Mouse (Mus musculus) layer of hippocampus, adult 2 months (tissue): ENCODE results near the gene Ppp1r21. TPM values are rescaled to one million over a fixed set of nuclear protein-coding genes. Genes with fewer than 3 reads are reported as not detected.

ENCODE experiments used
- DNase-seq, 2 experiments: peaks; one replicate each; pipeline ENCODE4 v3.0.0; 2022; ENCODE audit warnings: low spot score in 2 of 2
- H3K27ac ChIP-seq: fragments of 200-600 bp; 2 replicates; pipeline ENCODE4 v1.8.1; 2022
- H3K4me3 ChIP-seq: fragments of 200-600 bp; 2 replicates; pipeline ENCODE4 v1.8.1; 2022; ENCODE audit warnings: mild to moderate bottlenecking
- CTCF ChIP-seq: fragments of 200-600 bp; conservative IDR thresholded peaks from 2 replicates; pipeline ENCODE4 v1.8.1; 2022; ENCODE audit warnings: antibody characterized with exemption, mild to moderate bottlenecking, moderate library complexity
- total RNA-seq, 2 experiments: library from RNA; stranded (reverse); gene quantifications; 2 replicates each; pipeline ENCODE4 v1.2.3; 2021

The Ppp1r21 gene
- total RNA-seq, 2 experiments from 2014 or later = 82.8 to 87.7 TPM

GRCm38 (mm10) chr17:88628676-88629380 is 98.9 kb downstream of the Ppp1r21 start:
- DNase-seq = no peak
- H3K4me3 ChIP-seq = no peak overlapping the region
- no peak for TF ChIP-seq CTCF
- peak overlapping the region; percentile 65; the same call in 1 of the 2 replicates for H3K27ac ChIP-seq

- DNase-seq = no peak
- Histone ChIP-seq H3K27ac (peak overlapping the region; percentile 65), H3K4me3 (no peak overlapping the region)
- no peak for TF ChIP-seq CTCF
These were observed 99.5 kb downstream of the Ppp1r21 start for GRCm38 (mm10) chr17:88629381-88629759.

GRCm38 (mm10) chr17:88629931-88630553 is 100.1 kb downstream of the Ppp1r21 start:
- Histone ChIP-seq H3K27ac (peak overlapping the region; percentile 49; the same call in 1 of the 2 replicates), H3K4me3 (no peak overlapping the region)
- no peak for DNase-seq
- peak; percentile 57 for TF ChIP-seq CTCF

- Histone ChIP-seq H3K4me3 (no peak overlapping the region), H3K27ac (peak overlapping the region; percentile 49; the same call in 1 of the 2 replicates)
- TF ChIP-seq CTCF = no peak
- no peak for DNase-seq
These were observed 100.6 kb downstream of the Ppp1r21 start for GRCm38 (mm10) chr17:88630554-88630948.

GRCm38 (mm10) chr17:88632631-88633030 is 102.7 kb downstream of the Ppp1r21 start:
- no peak for TF ChIP-seq CTCF
- no peak for DNase-seq
- Histone ChIP-seq H3K4me3 (no peak overlapping the region), H3K27ac (no peak overlapping the region)

GRCm38 (mm10) chr17:88636076-88636475 is 106.2 kb downstream of the Ppp1r21 start:
- no peak overlapping the region for H3K27ac ChIP-seq
- no peak for TF ChIP-seq CTCF
- DNase-seq = no peak
- H3K4me3 ChIP-seq = no peak overlapping the region

- Histone ChIP-seq H3K4me3 (no peak overlapping the region), H3K27ac (peak overlapping the region; percentile 18; the same call in 1 of the 2 replicates)
- no peak for TF ChIP-seq CTCF
- DNase-seq = no peak
These were observed 106.7 kb downstream of the Ppp1r21 start for GRCm38 (mm10) chr17:88636587-88636986.

Other genes starting within 250 kb of the Ppp1r21 start
- gene Foxn2, start 89.4 kb upstream of the Ppp1r21 start, total RNA-seq = 10 to 100 TPM; 24.7 to 26.3 TPM
- 10 to 100 TPM; 14.1 to 17.1 TPM for gene Ston1, start 67.6 kb downstream of the Ppp1r21 start, total RNA-seq
- gene Gtf2a1l, start 138.5 kb downstream of the Ppp1r21 start, total RNA-seq = not detected